Mouse (Mus musculus) liver, postnatal 0 days (tissue): Measurements from ENCODE around the gene Plscr2.

Experiments
- CTCF ChIP-seq: sonication (generic); IDR thresholded peaks from 2 replicates; pipeline ENCODE4 v1.5.1; 2016; ENCODE audit warnings: antibody characterized with exemption, low read depth
- EP300 ChIP-seq: IDR thresholded peaks from 2 replicates; pipeline ENCODE4 v1.6.1; 2016; ENCODE audit warnings: antibody characterized with exemption, low read depth, mild to moderate bottlenecking

DNA sequence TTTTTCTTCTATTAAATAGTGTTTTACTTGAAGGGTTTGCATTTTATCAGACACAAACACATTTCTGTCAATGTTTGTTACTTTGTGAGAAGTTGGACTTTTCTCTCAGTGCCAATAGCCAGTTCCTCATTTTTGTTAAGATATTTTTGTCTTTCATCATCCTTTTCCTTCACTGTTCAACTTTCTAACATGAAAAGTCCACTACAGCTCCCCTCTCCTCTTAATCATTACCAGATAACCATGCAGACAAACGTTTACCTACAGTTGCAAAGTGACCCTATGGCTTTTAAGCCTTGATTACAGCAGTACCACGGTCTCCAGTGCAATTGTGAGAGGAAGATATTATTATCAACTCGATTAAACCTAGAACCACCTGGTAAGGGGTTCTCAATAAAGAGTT is 25.8 kb downstream of the Plscr2 start:
- TF ChIP-seq CTCF: no peak
- TF ChIP-seq EP300: no peak
